Mouse (Mus musculus): ENCODE results near the gene Vmn1r207-ps. TPM values are rescaled to one million over a fixed set of nuclear protein-coding genes. Genes with fewer than 3 reads are reported as not detected.
"Not testable (repeated sequence)": the region's sequence is repeated elsewhere in the genome, so short reads cannot be mapped to it uniquely, and the experiment has no call there.

The Vmn1r207-ps gene
- polyA plus RNA-seq (2014; fragmentation: Nextera tagmentation; extraction: Ambion mirVana) = not detected in 2 replicates

GRCm38 (mm10) chr13:22729529-22729928 is at the start of gene Vmn1r207-ps:
Gene Vmn1r207-ps (minus strand): TSS chr13:22729629.
- not testable (repeated sequence) for H3K9me3 ChIP-seq (ENCODE audit: control insufficient read depth, low read length); H3K27me3 ChIP-seq (ENCODE audit: control insufficient read depth, insufficient read depth, low read length); DNase-seq (ENCODE audit: low spot score); H3K9ac ChIP-seq (ENCODE audit: low read depth, low read length); H3K4me2 ChIP-seq (replicated peaks; ENCODE audit: low read depth, low read length); H3K4me3 ChIP-seq (ENCODE audit: low read depth, low read length); H3K4me1 ChIP-seq (replicated peaks; ENCODE audit: control insufficient read depth, insufficient read depth, low read length); H3K27ac ChIP-seq (ENCODE audit: low read depth, low read length); H3K36me3 ChIP-seq (ENCODE audit: control insufficient read depth, insufficient read depth, low read length); ATAC-seq (ENCODE audit: low FRiP score)

- not testable (repeated sequence) for H3K27ac ChIP-seq (ENCODE audit: low read depth, low read length); H3K9me3 ChIP-seq (ENCODE audit: control insufficient read depth, low read length); H3K4me2 ChIP-seq (replicated peaks; ENCODE audit: low read depth, low read length); H3K4me3 ChIP-seq (ENCODE audit: low read depth, low read length); H3K27me3 ChIP-seq (ENCODE audit: control insufficient read depth, insufficient read depth, low read length); H3K9ac ChIP-seq (ENCODE audit: low read depth, low read length); H3K4me1 ChIP-seq (replicated peaks; ENCODE audit: control insufficient read depth, insufficient read depth, low read length); ATAC-seq (ENCODE audit: low FRiP score); DNase-seq (ENCODE audit: low spot score); H3K36me3 ChIP-seq (ENCODE audit: control insufficient read depth, insufficient read depth, low read length)
- no CpG with 5 or more reads among the region's 7 CpGs for WGBS
Measured at GRCm38 (mm10) chr13:22777300-22777699, 47.9 kb upstream of the Vmn1r207-ps start, which contains the start of gene Vmn1r208. Gene Vmn1r208 (minus strand): TSS chr13:22777400.

GRCm38 (mm10) chr13:22771592-22771991 is 42.2 kb upstream of the Vmn1r207-ps start:
- H3K4me3 ChIP-seq (ENCODE audit: low read depth, low read length); H3K27me3 ChIP-seq (ENCODE audit: control insufficient read depth, insufficient read depth, low read length); H3K27ac ChIP-seq (ENCODE audit: low read depth, low read length); H3K9ac ChIP-seq (ENCODE audit: low read depth, low read length); H3K9me3 ChIP-seq (ENCODE audit: control insufficient read depth, low read length); H3K36me3 ChIP-seq (ENCODE audit: control insufficient read depth, insufficient read depth, low read length); H3K4me2 ChIP-seq (replicated peaks; ENCODE audit: low read depth, low read length); ATAC-seq (ENCODE audit: low FRiP score); DNase-seq (ENCODE audit: low spot score); H3K4me1 ChIP-seq (replicated peaks; ENCODE audit: control insufficient read depth, insufficient read depth, low read length): not testable (repeated sequence)
- WGBS = 67% methylated on average over 1 of the region's 2 CpGs

GRCm38 (mm10) chr13:22747524-22747923 is 18.1 kb upstream of the Vmn1r207-ps start:
- Histone ChIP-seq H3K4me1 (replicated peaks; ENCODE audit: control insufficient read depth, insufficient read depth, low read length) (no peaks in the 10 kb centered on the region), H3K9me3 (ENCODE audit: control insufficient read depth, low read length) (no peaks in the 10 kb centered on the region), H3K27ac (ENCODE audit: low read depth, low read length) (no peak overlapping the region), H3K27me3 (ENCODE audit: control insufficient read depth, insufficient read depth, low read length) (no peaks in the 10 kb centered on the region), H3K9ac (ENCODE audit: low read depth, low read length) (no peak overlapping the region), H3K4me2 (replicated peaks; ENCODE audit: low read depth, low read length) (no peak overlapping the region), H3K36me3 (ENCODE audit: control insufficient read depth, insufficient read depth, low read length) (no peaks in the 10 kb centered on the region), H3K4me3 (ENCODE audit: low read depth, low read length) (no peak overlapping the region)
- DNase-seq (ENCODE audit: low spot score) = peak; percentile 5
- ATAC-seq (ENCODE audit: low FRiP score) = no peak

GRCm38 (mm10) chr13:22706947-22707346 is 22.5 kb downstream of the Vmn1r207-ps start:
- not testable (repeated sequence) for H3K9me3 ChIP-seq (ENCODE audit: control insufficient read depth, low read length)

GRCm38 (mm10) chr13:22702951-22703350 is 26.5 kb downstream of the Vmn1r207-ps start:
- H3K36me3 ChIP-seq (ENCODE audit: control insufficient read depth, insufficient read depth, low read length); H3K27ac ChIP-seq (ENCODE audit: low read depth, low read length); H3K4me2 ChIP-seq (replicated peaks; ENCODE audit: low read depth, low read length); H3K4me3 ChIP-seq (ENCODE audit: low read depth, low read length); DNase-seq (ENCODE audit: low spot score); H3K9me3 ChIP-seq (ENCODE audit: control insufficient read depth, low read length); H3K27me3 ChIP-seq (ENCODE audit: control insufficient read depth, insufficient read depth, low read length); ATAC-seq (ENCODE audit: low FRiP score); H3K4me1 ChIP-seq (replicated peaks; ENCODE audit: control insufficient read depth, insufficient read depth, low read length); H3K9ac ChIP-seq (ENCODE audit: low read depth, low read length): not testable (repeated sequence)
- WGBS = 48% methylated on average over 2 of the region's 2 CpGs

More at GRCm38 (mm10) chr13:22706947-22707346, 22.5 kb downstream of the Vmn1r207-ps start:
- H3K4me3 ChIP-seq (ENCODE audit: low read depth, low read length); H3K4me1 ChIP-seq (replicated peaks; ENCODE audit: control insufficient read depth, insufficient read depth, low read length); DNase-seq (ENCODE audit: low spot score); H3K27me3 ChIP-seq (ENCODE audit: control insufficient read depth, insufficient read depth, low read length); H3K9ac ChIP-seq (ENCODE audit: low read depth, low read length); H3K27ac ChIP-seq (ENCODE audit: low read depth, low read length); ATAC-seq (ENCODE audit: low FRiP score); H3K36me3 ChIP-seq (ENCODE audit: control insufficient read depth, insufficient read depth, low read length); H3K4me2 ChIP-seq (replicated peaks; ENCODE audit: low read depth, low read length): not testable (repeated sequence)

Other genes starting within 250 kb of the Vmn1r207-ps start
- not detected in 2 replicates for gene Vmn1r202, start 224.2 kb downstream of the Vmn1r207-ps start, polyA plus RNA-seq (2014; fragmentation: Nextera tagmentation; extraction: Ambion mirVana)
- gene Vmn1r203, start 211.5 kb downstream of the Vmn1r207-ps start, polyA plus RNA-seq (2014; fragmentation: Nextera tagmentation; extraction: Ambion mirVana) = not detected in 2 replicates
- not detected in 2 replicates for gene Vmn1r204, start 176.4 kb downstream of the Vmn1r207-ps start, polyA plus RNA-seq (2014; fragmentation: Nextera tagmentation; extraction: Ambion mirVana)
- not detected in 2 replicates for gene Vmn1r205, start 136.6 kb downstream of the Vmn1r207-ps start, polyA plus RNA-seq (2014; fragmentation: Nextera tagmentation; extraction: Ambion mirVana)
- not detected in 2 replicates for gene Vmn1r206, start 105.4 kb downstream of the Vmn1r207-ps start, polyA plus RNA-seq (2014; fragmentation: Nextera tagmentation; extraction: Ambion mirVana)
- not detected in 2 replicates for gene Vmn1r208, start 47.8 kb upstream of the Vmn1r207-ps start, polyA plus RNA-seq (2014; fragmentation: Nextera tagmentation; extraction: Ambion mirVana)
- not detected in 2 replicates for gene Vmn1r209, start 80.1 kb upstream of the Vmn1r207-ps start, polyA plus RNA-seq (2014; fragmentation: Nextera tagmentation; extraction: Ambion mirVana)
- not detected in 2 replicates for gene Vmn1r210, start 101.7 kb upstream of the Vmn1r207-ps start, polyA plus RNA-seq (2014; fragmentation: Nextera tagmentation; extraction: Ambion mirVana)
- not detected in 2 replicates for gene Vmn1r211, start 127.9 kb upstream of the Vmn1r207-ps start, polyA plus RNA-seq (2014; fragmentation: Nextera tagmentation; extraction: Ambion mirVana)
- gene Vmn1r212, start 154.6 kb upstream of the Vmn1r207-ps start, polyA plus RNA-seq (2014; fragmentation: Nextera tagmentation; extraction: Ambion mirVana) = not detected in 2 replicates